Mouse (Mus musculus): ENCODE results near the gene Snx20. TPM values are rescaled to one million over a fixed set of nuclear protein-coding genes. Genes with fewer than 3 reads are reported as not detected.

Gene Snx20
- total and polyA plus RNA-seq, 3 experiments: 1.0 to 1.6 (median 1.1) TPM

- Histone ChIP-seq H3K27ac (no peak overlapping the region), H3K4me3 (no peak overlapping the region), H3K79me2 (replicated peaks; ENCODE audit: control insufficient read depth, insufficient read depth, low read length) (no peaks in the 10 kb centered on the region), H3K36me3 (ENCODE audit: control insufficient read depth, insufficient read depth, low read length) (no peaks in the 10 kb centered on the region), H3K4me1 (ENCODE audit: control insufficient read depth, insufficient read depth, low read length) (no peaks in the 10 kb centered on the region), H3K27me3 (ENCODE audit: control insufficient read depth, insufficient read depth, low read length) (no peaks in the 10 kb centered on the region), H3K9ac (ENCODE audit: low read depth, low read length) (no peak overlapping the region)
- no peak for TF ChIP-seq CTCF (IDR thresholded peaks at IDR 0.05)
- no peak for TF ChIP-seq EP300 (IDR thresholded peaks at IDR 0.05; ENCODE audit: insufficient read depth, low read depth, low read length)
- no peak for TF ChIP-seq POLR2A (IDR thresholded peaks at IDR 0.05; ENCODE audit: insufficient read depth, low read depth, low read length)
- DNase-seq: no peak
- intact Hi-C loops (cut with DNase I): no loop called here
- 83% methylated on average over 12 of the region's 12 CpGs for WGBS
Measured at GRCm38 (mm10) chr8:88675372-88676165, 39.6 kb upstream of the Snx20 start.

DNA sequence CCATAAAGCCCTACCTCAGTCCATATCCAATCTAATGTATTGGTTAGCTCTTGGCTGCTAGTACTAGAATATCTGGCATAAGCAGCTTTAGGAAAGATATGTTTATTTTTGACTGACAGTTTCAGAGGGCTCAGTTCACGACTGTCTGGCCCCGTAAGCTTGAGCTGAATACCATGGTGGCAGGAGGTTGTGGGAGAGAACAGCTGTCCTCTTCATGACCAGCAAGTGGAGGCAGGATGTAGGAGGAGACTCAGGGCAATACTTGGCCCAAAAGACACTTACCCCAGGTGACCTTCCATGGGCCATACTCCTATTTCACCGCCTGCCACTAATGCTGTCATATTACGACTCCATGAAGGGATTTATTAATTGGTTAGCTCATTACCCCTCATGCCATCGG is 37.9 kb upstream of the Snx20 start:
- TF ChIP-seq CTCF (IDR thresholded peaks at IDR 0.05) (no peak), POLR2A (IDR thresholded peaks at IDR 0.05; ENCODE audit: insufficient read depth, low read depth, low read length) (no peak), EP300 (IDR thresholded peaks at IDR 0.05; ENCODE audit: insufficient read depth, low read depth, low read length) (no peak)
- DNase-seq: no peak
- H3K9ac ChIP-seq (ENCODE audit: low read depth, low read length): no peak overlapping the region
- H3K79me2 ChIP-seq (replicated peaks; ENCODE audit: control insufficient read depth, insufficient read depth, low read length): no peaks in the 10 kb centered on the region
- H3K36me3 ChIP-seq (ENCODE audit: control insufficient read depth, insufficient read depth, low read length): no peaks in the 10 kb centered on the region
- intact Hi-C loops (cut with DNase I): no loop called here
- H3K27me3 ChIP-seq (ENCODE audit: control insufficient read depth, insufficient read depth, low read length): no peaks in the 10 kb centered on the region
- no peaks in the 10 kb centered on the region for H3K4me1 ChIP-seq (ENCODE audit: control insufficient read depth, insufficient read depth, low read length)
- no peak overlapping the region for H3K4me3 ChIP-seq
- 77% methylated on average over 5 of the region's 5 CpGs for WGBS
- no peak overlapping the region for H3K27ac ChIP-seq

DNA sequence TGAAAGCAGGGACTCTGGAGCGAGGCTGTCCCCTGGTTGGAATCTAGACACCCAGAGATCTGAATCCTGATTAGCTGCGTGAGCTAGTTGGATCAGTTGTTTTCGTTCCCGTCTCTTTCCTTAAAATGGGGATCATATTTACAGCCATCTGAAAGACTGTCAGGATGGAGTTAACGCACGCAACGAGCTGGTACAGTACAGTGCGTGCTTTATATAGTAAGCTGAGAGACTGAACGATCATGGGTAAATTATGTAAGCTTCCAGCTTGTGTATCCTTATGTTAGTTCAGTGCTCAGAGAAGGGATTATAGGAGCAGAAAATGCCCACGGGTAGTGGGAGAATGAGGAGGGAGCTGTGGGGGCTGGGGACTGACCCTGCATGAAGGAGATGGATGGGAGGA is 35.6 kb upstream of the Snx20 start:
- 87% methylated on average over 10 of the region's 10 CpGs for WGBS

DNA sequence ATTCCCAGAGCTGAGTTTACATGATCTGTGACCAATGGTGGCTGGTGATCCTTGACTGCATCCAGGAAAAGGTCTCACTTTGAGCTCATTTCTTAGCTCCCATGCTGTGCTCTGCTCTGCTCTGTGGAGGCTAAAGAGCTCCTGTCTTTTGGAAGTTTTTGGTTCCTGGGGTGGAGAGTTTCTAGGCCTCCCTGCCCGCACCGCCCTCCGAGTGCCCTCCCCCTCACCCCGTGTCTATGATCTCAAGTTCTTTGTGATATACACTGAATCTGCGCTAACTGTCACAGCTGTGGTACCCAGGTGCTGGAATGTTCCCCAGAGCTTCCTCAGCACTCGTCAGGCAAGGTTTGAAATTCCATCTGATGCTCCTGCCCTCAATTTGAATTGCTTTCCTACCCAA is 34.9 kb upstream of the Snx20 start:
- intact Hi-C loops (cut with DNase I): loop anchor here (1.0 kb wide), 1 partner anchor 37 kb away; no protein-coding TSS in a partner anchor
- H3K27me3 ChIP-seq (ENCODE audit: control insufficient read depth, insufficient read depth, low read length): no peaks in the 10 kb centered on the region
- no peak for TF ChIP-seq EP300 (IDR thresholded peaks at IDR 0.05; ENCODE audit: insufficient read depth, low read depth, low read length)
- TF ChIP-seq POLR2A (IDR thresholded peaks at IDR 0.05; ENCODE audit: insufficient read depth, low read depth, low read length): no peak
- no peak for TF ChIP-seq CTCF (IDR thresholded peaks at IDR 0.05)
- no peak overlapping the region for H3K27ac ChIP-seq
- no peaks in the 10 kb centered on the region for H3K4me1 ChIP-seq (ENCODE audit: control insufficient read depth, insufficient read depth, low read length)
- no peak overlapping the region for H3K9ac ChIP-seq (ENCODE audit: low read depth, low read length)
- H3K36me3 ChIP-seq (ENCODE audit: control insufficient read depth, insufficient read depth, low read length): no peaks in the 10 kb centered on the region
- no peak for DNase-seq
- no peaks in the 10 kb centered on the region for H3K79me2 ChIP-seq (replicated peaks; ENCODE audit: control insufficient read depth, insufficient read depth, low read length)
- WGBS: 95% methylated on average over 6 of the region's 6 CpGs
- H3K4me3 ChIP-seq: no peak overlapping the region

More for the DNA sequence above, 35.6 kb upstream of the Snx20 start:
- TF ChIP-seq POLR2A (IDR thresholded peaks at IDR 0.05; ENCODE audit: insufficient read depth, low read depth, low read length) (no peak), EP300 (IDR thresholded peaks at IDR 0.05; ENCODE audit: insufficient read depth, low read depth, low read length) (no peak), CTCF (IDR thresholded peaks at IDR 0.05) (no peak)
- Histone ChIP-seq H3K4me1 (ENCODE audit: control insufficient read depth, insufficient read depth, low read length) (no peaks in the 10 kb centered on the region), H3K27ac (no peak overlapping the region), H3K9ac (ENCODE audit: low read depth, low read length) (no peak overlapping the region), H3K36me3 (ENCODE audit: control insufficient read depth, insufficient read depth, low read length) (no peaks in the 10 kb centered on the region), H3K4me3 (no peak overlapping the region), H3K27me3 (ENCODE audit: control insufficient read depth, insufficient read depth, low read length) (no peaks in the 10 kb centered on the region), H3K79me2 (replicated peaks; ENCODE audit: control insufficient read depth, insufficient read depth, low read length) (no peaks in the 10 kb centered on the region)
- no peak for DNase-seq
- intact Hi-C loops (cut with DNase I): no loop called here

DNA sequence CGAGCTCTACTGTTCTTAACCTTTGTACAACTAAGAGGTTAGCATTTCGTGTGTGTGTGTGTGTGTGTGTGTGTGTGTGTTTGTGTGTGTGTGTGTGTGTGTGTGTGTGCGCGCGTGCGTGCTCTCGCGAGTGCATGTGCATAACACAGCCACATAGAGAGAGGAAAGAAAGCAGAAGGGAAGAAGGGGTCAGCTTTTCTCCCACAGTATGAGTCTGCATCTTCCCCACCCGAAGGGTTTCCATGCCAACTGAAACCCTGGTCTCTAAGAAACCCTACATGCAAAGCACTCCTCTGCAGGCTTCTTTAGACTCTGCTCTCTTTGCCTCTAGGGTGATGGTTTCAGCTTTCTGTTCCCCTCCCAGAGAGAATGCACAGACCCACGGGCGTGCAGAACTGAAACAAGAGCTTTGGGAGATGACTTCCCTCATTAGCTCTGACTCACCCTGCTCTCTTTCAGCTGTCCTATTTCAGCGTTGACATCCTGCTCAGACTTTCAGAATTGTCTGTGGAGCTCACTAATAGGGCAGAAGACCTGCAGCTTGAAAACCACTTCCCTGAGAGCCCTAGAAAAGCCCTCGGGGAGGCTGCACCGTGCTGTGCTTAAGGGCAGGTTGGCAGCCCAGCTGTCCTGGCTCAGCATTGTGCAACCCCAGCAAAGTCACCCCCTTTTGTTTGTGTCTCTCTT is 32.6 kb upstream of the Snx20 start:
- intact Hi-C loops (cut with DNase I): no loop called here
- Histone ChIP-seq H3K27me3 (ENCODE audit: control insufficient read depth, insufficient read depth, low read length) (no peaks in the 10 kb centered on the region), H3K79me2 (replicated peaks; ENCODE audit: control insufficient read depth, insufficient read depth, low read length) (no peaks in the 10 kb centered on the region), H3K4me3 (no peak overlapping the region), H3K4me1 (ENCODE audit: control insufficient read depth, insufficient read depth, low read length) (no peaks in the 10 kb centered on the region), H3K9ac (ENCODE audit: low read depth, low read length) (no peak overlapping the region), H3K36me3 (ENCODE audit: control insufficient read depth, insufficient read depth, low read length) (no peaks in the 10 kb centered on the region), H3K27ac (no peak overlapping the region)
- 70% methylated on average over 14 of the region's 14 CpGs for WGBS
- peak in 1 of 2 experiments; percentile 61 for DNase-seq
- TF ChIP-seq POLR2A (IDR thresholded peaks at IDR 0.05; ENCODE audit: insufficient read depth, low read depth, low read length) (no peak), CTCF (IDR thresholded peaks at IDR 0.05) (no peak)

DNA sequence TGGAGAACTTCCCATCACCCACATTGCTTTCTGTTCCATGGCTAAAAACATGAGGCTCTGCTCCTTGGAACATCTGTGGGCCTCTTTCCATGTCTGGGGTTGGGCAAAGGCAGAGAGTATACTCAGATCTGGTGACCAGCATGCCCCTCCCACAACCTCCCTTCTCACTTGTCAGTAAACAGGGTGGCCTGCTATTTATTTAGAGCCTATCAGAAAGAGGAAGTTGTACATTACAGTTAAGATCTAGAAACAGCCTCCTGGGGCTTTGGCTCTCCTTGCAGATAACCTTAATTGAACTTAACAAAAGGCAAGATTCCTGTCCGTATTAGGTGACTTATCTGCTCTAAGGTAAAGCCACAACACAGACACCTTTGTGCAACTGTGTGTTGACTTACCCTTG is 30.5 kb upstream of the Snx20 start:
- Histone ChIP-seq H3K4me1 (ENCODE audit: control insufficient read depth, insufficient read depth, low read length) (no peaks in the 10 kb centered on the region), H3K27ac (no peak overlapping the region), H3K9ac (ENCODE audit: low read depth, low read length) (no peak overlapping the region), H3K36me3 (ENCODE audit: control insufficient read depth, insufficient read depth, low read length) (no peaks in the 10 kb centered on the region), H3K27me3 (ENCODE audit: control insufficient read depth, insufficient read depth, low read length) (no peaks in the 10 kb centered on the region), H3K4me3 (no peak overlapping the region), H3K79me2 (replicated peaks; ENCODE audit: control insufficient read depth, insufficient read depth, low read length) (no peaks in the 10 kb centered on the region)
- 54% methylated on average over 1 of the region's 1 CpGs for WGBS
- intact Hi-C loops (cut with DNase I): no loop called here
- peak in 1 of 2 experiments; percentile 54 for DNase-seq
- no peak for TF ChIP-seq POLR2A (IDR thresholded peaks at IDR 0.05; ENCODE audit: insufficient read depth, low read depth, low read length)
- TF ChIP-seq EP300 (IDR thresholded peaks at IDR 0.05; ENCODE audit: insufficient read depth, low read depth, low read length): no peak
- no peak for TF ChIP-seq CTCF (IDR thresholded peaks at IDR 0.05)

Measured in heart, adult 2 months (tissue).